Mouse (Mus musculus): Measurements from ENCODE around the gene Chchd2. TPM values are rescaled to one million over a fixed set of nuclear protein-coding genes. Genes with fewer than 3 reads are reported as not detected.

Chchd2 gene
- polyA plus RNA-seq, 1 experiment: 1,221 TPM

DNA sequence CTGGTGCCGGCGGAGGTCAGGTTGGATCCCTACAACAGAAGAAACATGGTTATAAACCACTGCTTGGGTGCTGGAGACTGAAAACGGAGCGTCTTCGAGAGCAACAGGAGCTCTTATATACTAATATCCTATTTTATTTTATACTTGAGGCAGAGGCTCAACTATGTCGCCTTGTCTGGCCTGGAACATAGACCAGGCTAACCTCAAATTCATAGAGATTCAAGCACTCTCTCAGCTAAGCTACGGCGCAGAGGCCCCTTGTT, 39.8 kb downstream of the Chchd2 start:
- TF ChIP-seq POLR2A (IDR thresholded peaks at IDR 0.05; ENCODE audit: control insufficient read depth, extremely low read depth, insufficient read depth, low read length, poor library complexity) (no peak), CTCF (IDR thresholded peaks at IDR 0.05; ENCODE audit: borderline replicate concordance, control insufficient read depth, extremely low read depth, insufficient read depth, low read length, poor library complexity) (no peak)
- Histone ChIP-seq H3K27ac (ENCODE audit: control insufficient read depth, insufficient read depth, low read length) (no peak overlapping the region), H3K4me3 (ENCODE audit: control insufficient read depth, insufficient read depth, low read length) (peak overlapping the region; percentile 14; the same call in 1 of the 2 replicates), H3K27me3 (ENCODE audit: control insufficient read depth, insufficient read depth, low read length) (no peaks in the 10 kb centered on the region), H3K36me3 (ENCODE audit: control insufficient read depth, insufficient read depth, low read length) (peaks cover 15% of the 10 kb centered on the region; the same call in 1 of the 2 replicates), H3K4me1 (replicated peaks; ENCODE audit: control insufficient read depth, insufficient read depth, low read length) (peaks cover 2% of the 10 kb centered on the region)
- WGBS: 27% methylated on average over 8 of the region's 8 CpGs
- no peak for DNase-seq

DNA sequence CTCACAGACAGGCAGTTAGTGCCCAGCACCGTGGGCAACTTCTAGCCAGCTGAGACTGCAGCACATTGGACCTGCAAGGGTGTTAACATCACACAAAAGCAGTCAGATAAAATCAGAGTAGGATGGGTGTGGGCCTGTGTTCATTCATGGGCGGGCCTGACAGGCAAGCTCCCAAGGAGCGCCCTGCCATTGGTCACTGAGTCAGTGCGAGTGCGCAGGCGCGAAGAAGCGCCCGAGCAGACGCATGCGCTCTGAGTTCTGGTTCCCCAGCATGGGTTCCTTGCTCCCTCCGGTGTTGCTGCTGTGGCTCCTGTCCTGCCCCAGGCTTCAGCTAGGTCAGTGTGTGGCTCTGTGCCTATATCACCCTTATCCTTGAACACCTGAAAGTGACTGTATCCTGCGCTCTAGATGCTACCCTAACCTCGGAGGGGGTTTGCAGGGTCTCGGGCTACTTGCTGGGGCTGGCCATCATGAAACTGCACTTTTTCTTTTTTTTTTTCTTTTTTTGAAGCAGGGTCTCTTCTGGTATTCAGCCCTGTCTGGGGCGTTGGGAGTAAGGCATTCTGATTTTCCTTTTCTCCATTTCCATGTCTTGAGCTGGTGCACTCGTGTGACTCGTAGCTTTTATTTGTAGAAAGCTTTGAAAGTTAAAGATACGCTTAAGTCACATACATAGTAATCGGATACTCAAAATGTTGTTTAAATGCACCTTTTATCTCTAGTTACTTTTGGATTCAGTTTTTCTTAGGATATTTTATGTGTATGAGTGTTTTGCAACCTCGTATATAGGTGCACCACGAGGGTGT, 40.3 kb downstream of the Chchd2 start, which contains the start of gene Sumf2:
Gene Sumf2 (plus strand): TSS at position 235 of the 806 bp plus-strand sequence.
- peak within 1 kb of the TSS; percentile 54 for H3K4me3 ChIP-seq (ENCODE audit: control insufficient read depth, insufficient read depth, low read length)
- 2% methylated on average over 22 of the region's 22 CpGs for whole genome bisulfite sequencing
- peaks cover 15% of the 10 kb centered on the region; the same call in 1 of the 2 replicates for H3K36me3 ChIP-seq (ENCODE audit: control insufficient read depth, insufficient read depth, low read length)
- TF ChIP-seq CTCF (IDR thresholded peaks at IDR 0.05; ENCODE audit: borderline replicate concordance, control insufficient read depth, extremely low read depth, insufficient read depth, low read length, poor library complexity) (0 out of 2 replicates have a peak, but pooled peaks have one; percentile 44), POLR2A (IDR thresholded peaks at IDR 0.05; ENCODE audit: control insufficient read depth, extremely low read depth, insufficient read depth, low read length, poor library complexity) (peak; percentile 70)
- no peaks in the 10 kb centered on the region for H3K27me3 ChIP-seq (ENCODE audit: control insufficient read depth, insufficient read depth, low read length)
- H3K4me1 ChIP-seq (replicated peaks; ENCODE audit: control insufficient read depth, insufficient read depth, low read length): peaks cover 2% of the 10 kb centered on the region
- no peak within 1 kb of the TSS for H3K27ac ChIP-seq (ENCODE audit: control insufficient read depth, insufficient read depth, low read length)
- peak; percentile 95 for DNase-seq

DNA sequence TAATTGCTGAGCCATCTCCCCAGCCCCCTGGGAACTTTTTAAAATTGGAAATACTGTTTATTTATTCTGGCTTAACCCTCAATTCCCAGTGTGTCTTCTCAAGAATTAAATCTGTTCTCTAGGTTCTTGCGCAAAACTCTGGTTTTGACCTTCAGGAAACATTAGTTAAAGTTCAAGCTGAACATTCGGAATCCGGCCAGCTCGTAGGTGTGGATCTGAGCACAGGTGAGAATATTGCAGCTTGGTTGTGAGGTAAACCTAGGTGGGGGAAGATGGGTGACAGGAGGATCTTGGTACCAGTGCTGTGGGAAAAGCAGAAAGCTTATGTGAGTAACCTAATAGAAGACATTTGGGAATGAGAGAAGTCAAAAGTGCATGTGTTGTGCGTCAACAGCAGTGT, 42.4 kb downstream of the Chchd2 start:
- Histone ChIP-seq H3K4me3 (ENCODE audit: control insufficient read depth, insufficient read depth, low read length) (no peak overlapping the region), H3K27ac (ENCODE audit: control insufficient read depth, insufficient read depth, low read length) (no peak overlapping the region), H3K4me1 (replicated peaks; ENCODE audit: control insufficient read depth, insufficient read depth, low read length) (peaks cover 2% of the 10 kb centered on the region), H3K36me3 (ENCODE audit: control insufficient read depth, insufficient read depth, low read length) (peaks cover 15% of the 10 kb centered on the region; the same call in 1 of the 2 replicates), H3K27me3 (ENCODE audit: control insufficient read depth, insufficient read depth, low read length) (no peaks in the 10 kb centered on the region)
- 96% methylated on average over 5 of the region's 5 CpGs for WGBS
- TF ChIP-seq POLR2A (IDR thresholded peaks at IDR 0.05; ENCODE audit: control insufficient read depth, extremely low read depth, insufficient read depth, low read length, poor library complexity) (no peak), CTCF (IDR thresholded peaks at IDR 0.05; ENCODE audit: borderline replicate concordance, control insufficient read depth, extremely low read depth, insufficient read depth, low read length, poor library complexity) (no peak)
- no peak for DNase-seq

Other genes with a start within 250 kb of the Chchd2 start
- 1.1 and 1.4 TPM in 2 replicates for gene Zfp11, start 217.4 kb downstream of the Chchd2 start, polyA plus RNA-seq (2012; rRNA removed)
- gene Sept14, start 179.0 kb downstream of the Chchd2 start, polyA plus RNA-seq (2012; rRNA removed): 0.11 TPM in 1 of 2 replicates, not detected in the other
- gene Mrps17, start 172.0 kb downstream of the Chchd2 start, polyA plus RNA-seq (2012; rRNA removed): 66.5 and 83.5 TPM in 2 replicates
- 31.5 and 45.9 TPM in 2 replicates for gene Nipsnap2, start 162.4 kb downstream of the Chchd2 start, polyA plus RNA-seq (2012; rRNA removed)
- gene Psph, start 100.0 kb downstream of the Chchd2 start, polyA plus RNA-seq (2012; rRNA removed): 32.9 and 36.8 TPM in 2 replicates
- 17.3 and 19.4 TPM in 2 replicates for gene Sumf2, start 40.5 kb downstream of the Chchd2 start, polyA plus RNA-seq (2012; rRNA removed)
- gene Zbed5, start 8.3 kb upstream of the Chchd2 start, polyA plus RNA-seq (2012; rRNA removed): 0.50 and 0.93 TPM in 2 replicates
- gene Phkg1, start 11.1 kb upstream of the Chchd2 start, polyA plus RNA-seq (2012; rRNA removed): 1.3 and 3.6 TPM in 2 replicates
- 3.4 and 3.5 TPM in 2 replicates for gene Nupr1l, start 21.1 kb upstream of the Chchd2 start, polyA plus RNA-seq (2012; rRNA removed)
- gene Vkorc1l1, start 54.5 kb upstream of the Chchd2 start, polyA plus RNA-seq (2012; rRNA removed): 20.9 and 24.2 TPM in 2 replicates
- gene Gusb, start 115.6 kb upstream of the Chchd2 start, polyA plus RNA-seq (2012; rRNA removed): 55.1 and 57.5 TPM in 2 replicates
- 33.0 and 40.4 TPM in 2 replicates for gene Asl, start 141.8 kb upstream of the Chchd2 start, polyA plus RNA-seq (2012; rRNA removed)
- gene Crcp, start 141.8 kb upstream of the Chchd2 start, polyA plus RNA-seq (2012; rRNA removed): 17.0 and 17.5 TPM in 2 replicates
- gene Tpst1, start 185.9 kb upstream of the Chchd2 start, polyA plus RNA-seq (2012; rRNA removed): 8.4 and 9.5 TPM in 2 replicates

Data from thymus, adult 2 months (tissue).